Mouse (Mus musculus): ENCODE data around the gene Pdzd3.

Gene Pdzd3

GRCm38 (mm10) chr9:44249181-44250146 lies 1.8 kb downstream of the Pdzd3 start:
- no peak for DNase-seq (ENCODE audit: low read depth)

DNA sequence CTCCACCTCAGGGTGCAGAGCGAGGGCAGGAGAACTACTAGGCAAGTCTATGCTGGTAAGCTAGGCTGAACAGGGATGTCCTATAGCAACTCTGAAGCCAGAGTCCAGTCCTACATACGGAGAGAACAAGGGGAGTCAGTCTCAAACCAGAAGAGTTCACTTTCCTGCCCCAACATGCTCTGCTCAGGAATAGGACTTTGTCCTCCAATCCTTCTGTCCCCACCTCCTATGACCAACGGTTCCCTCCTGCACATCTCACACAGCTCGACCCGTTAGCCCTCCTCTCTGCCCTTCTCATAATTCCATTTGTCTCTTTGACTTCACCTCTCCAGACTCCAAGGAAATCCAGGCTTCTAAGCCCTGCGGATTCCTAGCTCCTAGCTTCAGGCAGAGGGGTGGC lies 3.4 kb downstream of the Pdzd3 start:
- no peak for DNase-seq (ENCODE audit: low read depth)

DNA sequence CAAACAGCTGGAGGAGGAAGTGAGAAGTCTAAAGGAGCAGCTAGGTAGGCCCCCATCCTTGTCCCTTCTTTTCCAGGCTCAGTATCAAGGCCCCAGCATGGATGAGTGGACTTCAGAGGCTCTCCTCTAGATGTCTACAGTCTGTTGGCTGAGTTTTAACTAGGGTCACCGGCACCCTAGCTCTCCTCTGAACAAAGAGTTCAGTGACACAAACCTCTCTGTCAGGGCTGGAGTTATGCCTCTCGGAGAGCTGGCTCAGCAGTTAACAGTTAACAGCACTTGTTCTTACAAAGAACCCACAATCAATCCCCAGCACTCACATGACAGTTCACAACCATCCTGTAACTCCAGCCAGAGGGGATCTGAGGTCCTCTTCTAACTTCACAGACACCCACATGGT lies 7.7 kb downstream of the Pdzd3 start:
- DNase-seq (ENCODE audit: low read depth) = no peak

GRCm38 (mm10) chr9:44241418-44241817 lies 9.9 kb downstream of the Pdzd3 start:
- no peak for DNase-seq (ENCODE audit: low read depth)

DNA sequence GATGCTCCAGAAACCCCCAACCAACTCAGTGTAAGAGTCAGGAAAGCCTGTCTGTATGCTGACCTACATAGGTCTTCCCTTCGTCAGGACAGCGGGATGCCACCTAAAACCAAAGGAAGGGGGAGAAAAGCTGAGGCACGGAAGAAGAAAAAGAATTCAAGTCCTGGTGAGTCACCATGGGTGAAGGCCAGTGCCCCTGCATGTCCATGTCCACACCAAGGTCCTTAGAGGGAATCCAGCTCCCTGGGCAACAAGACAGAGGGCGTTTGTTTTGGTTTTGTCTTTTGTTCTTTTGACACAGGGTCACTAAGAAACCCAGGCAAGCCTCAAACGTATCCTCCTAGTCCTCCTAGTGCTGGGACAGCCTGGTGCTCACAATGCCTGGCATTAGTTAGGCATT lies 10.4 kb downstream of the Pdzd3 start:
- DNase-seq (ENCODE audit: low read depth) = no peak

- no peak for DNase-seq (ENCODE audit: low read depth)
Observed at GRCm38 (mm10) chr9:44240399-44240798, 10.9 kb downstream of the Pdzd3 start, which contains the start of gene Ccdc153. TSS of gene Ccdc153 (plus strand) at chr9:44240676.

DNA sequence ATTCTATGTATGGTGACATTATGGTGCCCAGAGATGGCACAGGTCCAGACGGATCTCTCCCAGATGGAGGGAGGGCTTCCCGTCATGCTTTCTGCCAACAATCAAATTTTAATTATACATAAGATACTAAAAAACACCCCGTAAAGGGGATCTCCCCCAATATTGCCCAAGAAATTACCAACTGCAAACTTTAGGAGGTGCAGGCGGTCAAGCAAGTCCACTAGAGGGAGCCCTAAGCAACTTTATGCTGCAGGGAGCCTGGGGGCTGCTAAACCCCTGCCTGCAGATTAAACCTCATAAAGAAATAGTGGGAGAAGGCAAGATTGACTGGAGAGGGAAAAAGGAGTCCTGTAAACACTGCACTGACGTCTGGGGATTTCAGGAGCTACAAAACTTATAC lies 11.8 kb downstream of the Pdzd3 start:
- DNase-seq (ENCODE audit: low read depth) = peak; percentile 52

DNA sequence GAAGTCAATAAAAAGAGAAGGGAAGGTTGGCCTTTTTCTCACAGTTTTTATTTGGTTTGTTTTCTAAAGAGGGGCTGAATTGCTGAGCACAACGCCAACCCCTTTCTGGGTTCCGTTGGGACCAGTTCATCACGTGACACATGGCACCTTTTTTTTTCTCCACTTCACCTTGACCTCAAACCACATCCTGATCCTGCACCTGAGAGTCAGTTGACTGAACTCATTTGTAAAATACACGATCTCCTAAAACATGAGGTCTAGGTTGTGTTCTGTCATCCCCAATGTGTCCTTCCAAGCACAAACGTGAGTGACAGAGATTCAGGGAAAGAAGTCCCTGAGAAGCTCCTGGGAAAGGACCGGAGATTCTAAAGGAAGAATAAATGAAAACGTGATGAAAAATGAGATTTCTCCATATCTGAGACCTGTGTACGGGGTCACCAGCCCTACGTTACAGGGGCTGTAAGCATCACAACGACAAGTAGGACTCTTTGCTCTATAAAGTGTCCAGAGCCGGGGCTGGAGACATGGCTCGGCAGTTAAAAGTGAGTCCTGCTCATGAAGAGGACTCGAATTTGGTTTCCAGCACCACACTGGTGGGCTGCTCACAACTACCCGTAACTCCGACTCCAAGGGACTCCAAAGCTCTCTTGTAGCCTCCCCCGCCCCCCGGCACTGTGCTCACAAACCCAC lies 12.6 kb downstream of the Pdzd3 start:
- no peak for DNase-seq (ENCODE audit: low read depth)

DNA sequence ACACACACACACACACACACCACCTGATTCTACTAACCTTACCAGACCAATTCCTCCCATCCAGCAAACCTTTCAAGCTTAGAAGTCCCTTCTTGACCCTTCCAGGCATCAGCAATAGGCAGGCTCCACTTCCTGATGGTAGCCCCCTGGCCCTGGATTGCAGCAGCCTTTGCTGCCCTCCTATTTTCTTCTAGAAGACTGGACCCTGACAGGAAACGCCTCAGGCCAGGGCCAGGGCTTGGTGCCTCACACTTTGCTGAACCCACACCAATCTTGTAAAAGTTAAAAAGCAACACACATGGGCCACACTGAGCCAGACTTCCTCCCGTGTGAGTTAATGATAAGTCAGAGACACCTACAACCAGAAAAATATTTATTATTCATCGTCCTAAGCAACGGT lies 14.1 kb downstream of the Pdzd3 start:
- DNase-seq (ENCODE audit: low read depth) = no peak

GRCm38 (mm10) chr9:44236601-44237000 lies 14.7 kb downstream of the Pdzd3 start:
- no peak for DNase-seq (ENCODE audit: low read depth)

DNA sequence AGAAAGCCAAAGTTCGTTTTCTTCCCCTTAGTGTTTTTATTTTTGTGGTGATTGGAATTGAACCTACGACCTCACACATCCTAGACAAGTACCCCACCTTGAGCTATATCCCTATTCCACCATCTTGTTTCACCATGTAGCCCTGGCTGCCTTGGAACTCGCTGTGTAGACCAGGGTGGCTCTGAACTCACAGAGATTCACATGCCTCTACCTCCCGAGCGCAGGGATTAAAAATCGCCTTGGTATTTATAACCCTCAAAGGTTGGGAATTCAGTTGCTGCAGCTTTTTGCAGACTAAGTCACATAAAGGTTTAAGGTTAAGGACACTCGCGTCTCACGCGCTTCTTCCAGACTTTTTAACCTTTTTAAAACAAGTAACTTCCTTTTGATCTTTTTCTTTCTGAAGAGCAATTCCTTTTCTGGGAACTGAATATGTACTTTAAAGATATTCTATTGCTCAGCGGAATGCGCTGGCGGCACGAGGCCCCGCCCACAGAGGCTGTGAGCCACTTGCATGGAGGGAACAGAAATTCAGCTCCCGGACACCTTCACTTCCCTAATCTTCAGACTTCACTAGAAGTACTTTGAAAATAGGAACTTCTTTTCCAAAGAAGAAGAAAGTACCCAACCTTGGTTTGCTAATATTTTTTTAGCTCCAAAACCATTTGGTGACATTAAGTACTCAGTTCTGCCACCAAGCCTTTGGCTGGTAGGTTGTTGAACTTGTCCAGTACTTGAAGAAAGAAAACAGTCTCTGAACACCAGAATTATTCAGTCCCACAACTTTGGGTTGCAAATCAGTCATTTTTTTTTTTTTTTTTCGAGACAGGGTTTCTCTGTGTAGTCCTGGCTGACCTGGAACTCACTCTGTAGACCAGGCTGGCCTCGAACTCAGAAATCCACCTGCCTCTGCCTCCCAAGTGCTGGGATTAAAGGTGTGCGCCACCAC lies 16.5 kb downstream of the Pdzd3 start:
- peak; percentile 73 for DNase-seq (ENCODE audit: low read depth)

- peak; percentile 99 for DNase-seq (ENCODE audit: low read depth)
Observed at GRCm38 (mm10) chr9:44233802-44234478, 17.3 kb downstream of the Pdzd3 start, which contains the start of gene Cbl. TSS of gene Cbl (minus strand) at chr9:44234049.

GRCm38 (mm10) chr9:44233021-44233801 lies 18.1 kb downstream of the Pdzd3 start:
- DNase-seq (ENCODE audit: low read depth) = no peak

GRCm38 (mm10) chr9:44231609-44232008 lies 19.7 kb downstream of the Pdzd3 start:
- no peak for DNase-seq (ENCODE audit: low read depth)

- no peak for DNase-seq (ENCODE audit: low read depth)
Observed at GRCm38 (mm10) chr9:44225993-44226392, 25.3 kb downstream of the Pdzd3 start.

- DNase-seq (ENCODE audit: low read depth) = peak; percentile 39
Observed at GRCm38 (mm10) chr9:44213538-44213937, 37.7 kb downstream of the Pdzd3 start.

DNA sequence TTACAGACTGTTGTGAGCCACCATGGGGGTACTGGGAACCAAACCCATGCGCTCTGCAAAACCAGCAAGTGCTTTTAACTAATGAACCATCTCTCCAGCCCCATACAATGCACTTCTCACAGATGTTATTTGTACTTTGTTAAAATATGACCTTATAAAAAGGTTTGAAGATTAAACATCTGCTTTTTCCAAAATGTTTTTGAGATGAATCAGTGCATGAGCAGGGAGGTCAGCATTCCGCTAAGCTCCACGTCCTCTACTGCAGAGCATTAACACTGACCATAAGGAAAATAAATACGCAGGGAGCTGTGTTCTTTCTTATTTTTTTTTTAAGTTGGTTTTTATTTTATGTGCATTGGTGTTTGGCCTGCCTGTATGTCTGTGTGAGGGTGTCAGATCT lies 38.9 kb downstream of the Pdzd3 start:
- DNase-seq (ENCODE audit: low read depth) = no peak

DNA sequence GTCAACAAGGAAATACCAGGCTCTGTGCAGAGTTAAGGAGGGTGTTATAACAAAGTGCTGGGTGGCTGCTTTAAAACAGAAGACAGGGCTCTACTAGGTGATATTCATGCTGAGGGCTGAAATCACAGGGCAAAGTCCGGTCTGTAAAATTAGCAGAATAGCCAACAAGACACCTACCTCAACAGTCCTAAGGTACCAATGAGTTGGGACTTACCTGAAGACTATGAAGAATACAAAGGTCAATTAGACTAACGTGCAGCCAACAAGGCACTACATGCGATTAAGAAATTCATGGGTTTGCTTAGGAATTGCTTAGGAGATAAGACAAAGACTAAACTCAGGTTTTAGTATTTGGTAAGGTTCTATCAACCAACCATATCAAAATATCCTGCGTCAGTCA lies 41.9 kb downstream of the Pdzd3 start:
- DNase-seq (ENCODE audit: low read depth) = no peak

GRCm38 (mm10) chr9:44207840-44208239 lies 43.4 kb downstream of the Pdzd3 start:
- no peak for DNase-seq (ENCODE audit: low read depth)

DNA sequence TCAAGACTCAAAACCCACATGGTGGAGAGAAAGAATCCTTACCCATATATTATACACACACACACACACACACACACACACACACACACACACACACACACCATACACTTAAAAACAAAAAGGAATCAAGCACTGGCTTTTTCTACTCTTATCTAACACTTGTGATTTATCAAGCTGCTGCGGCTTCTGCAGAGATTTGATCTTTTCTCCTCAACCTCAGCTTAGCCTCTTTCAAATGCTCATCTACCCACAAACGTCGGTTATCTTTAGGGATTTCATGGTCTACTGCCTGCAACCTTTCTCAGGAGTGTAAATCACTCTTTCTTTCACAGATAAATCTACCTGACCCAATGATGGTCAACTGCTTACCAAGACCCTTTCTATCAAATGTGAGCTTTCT lies 50.8 kb downstream of the Pdzd3 start:
- DNase-seq (ENCODE audit: low read depth) = no peak

DNA sequence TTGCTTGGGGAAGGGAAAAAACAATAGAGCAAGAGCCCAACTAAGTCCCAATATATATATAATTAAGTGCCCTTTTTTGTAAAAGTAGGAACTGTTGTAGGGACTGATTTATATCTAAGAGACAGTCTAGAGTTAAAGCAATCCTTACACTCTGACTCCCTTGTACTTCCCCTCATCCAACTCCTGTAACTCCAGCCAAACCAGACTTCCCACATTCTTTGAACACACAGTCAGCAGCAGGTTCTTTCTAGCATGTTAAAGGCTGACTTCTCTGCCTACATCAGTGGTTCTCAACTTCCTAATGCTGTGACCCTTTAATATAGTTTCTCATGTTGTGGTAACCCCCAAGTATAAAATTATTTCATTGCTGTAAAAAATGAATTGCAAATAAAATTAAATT lies 51.7 kb downstream of the Pdzd3 start:
- DNase-seq (ENCODE audit: low read depth) = no peak
